Mouse (Mus musculus) left cerebral cortex, postnatal 36 days (tissue): ENCODE data around the gene Gm35549. TPM values are rescaled to one million over a fixed set of nuclear protein-coding genes. Genes with fewer than 3 reads are reported as not detected.

Experiments
- DNase-seq, 2 experiments: peaks; one replicate each; pipeline ENCODE4 v3.0.0; 2021 to 2022; ENCODE audit warnings: low spot score in 2 of 2, mixed read lengths in 1 of 2
- intact Hi-C: fragments of 180-260 bp; cut with DNase I; formaldehyde crosslinking; loops from one replicate; pipeline ENCODE4 v1.15.1; 2025
- total RNA-seq, 2 experiments: library from RNA; stranded (reverse); gene quantifications; 2 replicates each; pipeline ENCODE4 v1.2.3; 2021

The Gm35549 gene
- total RNA-seq, 2 experiments from 2014 or later, result not detected

DNA sequence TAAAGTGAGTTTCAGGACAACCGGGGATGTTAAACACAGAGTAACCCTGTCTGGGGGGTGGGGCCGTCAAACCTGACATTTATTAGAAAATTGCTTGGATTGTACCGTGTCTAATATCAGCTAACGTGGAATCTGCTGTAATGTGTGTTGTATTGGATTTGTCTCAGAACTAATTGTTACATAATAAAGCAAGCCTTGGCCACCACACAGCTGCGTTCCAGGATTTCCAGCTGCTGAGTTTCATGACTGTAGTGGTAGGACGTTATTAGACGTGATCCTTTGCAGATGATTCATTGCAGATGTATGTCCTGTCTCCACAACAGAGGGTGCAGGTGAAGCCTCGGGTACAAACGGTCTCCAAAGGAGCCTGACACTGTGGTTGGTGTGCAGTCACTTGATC lies 7.7 kb downstream of the Gm35549 start:
- DNase-seq, result no peak
- intact Hi-C loops, result no loop called here

DNA sequence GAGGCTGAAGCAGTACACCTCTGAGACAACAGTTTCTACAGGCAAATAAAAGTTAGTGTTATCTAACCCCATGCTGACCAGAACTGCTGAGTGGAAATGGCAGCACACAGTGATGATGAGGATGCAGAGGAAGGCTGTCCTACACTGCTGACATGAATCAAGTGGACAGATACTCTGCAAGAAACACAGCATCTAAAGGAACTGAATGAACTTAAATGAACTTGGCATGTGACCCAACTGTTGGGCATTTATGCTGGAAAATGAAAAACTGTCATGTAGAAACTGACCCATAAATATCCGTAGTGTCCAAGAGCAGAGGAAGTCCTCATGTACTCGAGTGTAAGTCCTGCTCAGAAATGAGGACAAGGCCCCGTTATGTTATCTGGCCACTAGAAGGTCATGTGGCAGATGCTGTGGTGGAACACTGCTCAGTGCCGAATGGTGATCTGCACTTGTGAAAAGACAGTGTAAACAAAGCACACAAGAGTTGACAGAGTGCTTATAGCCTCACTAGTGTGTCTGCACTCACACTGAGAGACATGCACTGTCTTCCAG lies 13.9 kb downstream of the Gm35549 start:
- intact Hi-C loops, result no loop called here
- DNase-seq, result no peak

DNA sequence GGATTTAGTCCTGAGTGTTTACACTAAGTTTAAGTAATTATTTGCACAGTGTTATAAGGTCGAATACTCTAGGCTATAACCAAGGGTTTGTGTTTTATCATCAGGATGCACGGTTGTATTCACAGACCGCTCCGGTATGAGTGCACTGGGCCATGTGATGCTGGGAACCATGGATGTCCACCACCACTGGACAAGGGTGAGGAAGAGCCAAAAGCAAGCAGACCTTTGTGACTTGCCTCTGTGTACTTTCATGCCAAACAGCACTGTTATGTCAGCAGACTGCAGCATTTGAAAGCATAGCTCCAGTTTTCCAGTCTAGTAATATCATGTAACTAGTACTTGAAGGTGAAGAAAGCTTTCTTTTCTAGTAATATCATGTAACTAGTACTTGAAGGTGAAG lies 17.1 kb downstream of the Gm35549 start:
- no peak for DNase-seq
- intact Hi-C loops, result no loop called here

DNA sequence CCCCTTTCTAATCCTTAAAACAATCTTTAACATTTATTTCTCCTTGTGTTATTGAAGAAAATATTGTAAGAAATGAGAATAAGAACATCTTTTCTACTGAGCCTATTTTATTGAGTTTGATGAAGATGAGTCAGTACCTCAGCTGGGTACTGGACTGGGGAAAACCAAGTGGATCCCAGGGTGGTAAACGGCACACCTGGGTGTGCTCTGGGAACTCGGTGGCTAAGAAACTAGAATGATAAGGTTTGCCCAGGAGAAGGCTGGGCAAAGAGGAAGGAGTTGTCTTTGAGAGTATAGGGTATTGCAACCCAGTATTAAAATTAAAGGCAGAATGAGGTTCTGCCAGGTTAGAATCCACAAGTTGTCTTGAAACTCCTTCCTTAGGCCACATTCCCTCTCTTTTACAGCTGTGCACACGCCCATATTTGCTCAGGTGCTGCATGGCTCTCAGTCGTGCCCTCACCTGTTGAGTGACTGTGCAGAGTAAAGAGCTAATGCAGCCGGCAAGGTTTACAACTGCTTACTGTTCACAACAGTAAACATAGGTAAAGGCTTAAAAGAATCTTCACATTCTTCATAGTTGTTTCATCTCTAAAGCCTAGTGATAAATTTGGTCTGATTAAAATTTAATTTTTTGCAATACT lies 20.3 kb downstream of the Gm35549 start:
- intact Hi-C loops, result no loop called here
- no peak for DNase-seq

DNA sequence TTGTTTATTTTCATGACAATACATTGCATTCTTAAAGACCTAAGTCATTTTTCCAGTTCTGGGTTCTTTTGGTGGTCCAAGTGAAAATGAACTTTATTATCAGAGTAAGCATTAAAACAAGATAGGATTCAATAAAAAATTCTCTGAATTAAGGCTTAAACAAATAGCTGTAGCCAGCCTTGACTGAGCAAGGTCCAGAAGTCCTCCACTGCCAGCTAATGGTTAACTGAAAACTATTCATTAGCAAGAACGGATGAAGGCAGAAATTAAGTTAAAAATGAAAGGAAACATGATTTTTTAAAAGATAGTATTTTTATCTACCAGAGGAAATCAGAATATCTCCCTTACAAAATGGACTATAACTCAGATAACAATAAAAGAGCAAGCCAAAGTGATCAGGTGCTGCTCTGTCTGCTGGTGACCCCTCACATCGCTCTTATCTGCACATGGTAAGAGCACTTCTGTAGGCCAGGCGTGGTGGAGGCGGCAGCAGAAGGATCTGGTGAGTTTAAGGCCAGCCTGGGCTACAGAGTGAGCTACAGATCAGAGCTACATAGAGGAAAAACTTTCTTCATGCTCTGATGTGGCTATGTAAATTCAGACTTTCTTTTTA lies 28.5 kb downstream of the Gm35549 start:
- DNase-seq, result no peak
- intact Hi-C loops, result loop anchor here (5.0 kb wide), 1 partner anchor 37 kb away; no protein-coding TSS in a partner anchor

DNA sequence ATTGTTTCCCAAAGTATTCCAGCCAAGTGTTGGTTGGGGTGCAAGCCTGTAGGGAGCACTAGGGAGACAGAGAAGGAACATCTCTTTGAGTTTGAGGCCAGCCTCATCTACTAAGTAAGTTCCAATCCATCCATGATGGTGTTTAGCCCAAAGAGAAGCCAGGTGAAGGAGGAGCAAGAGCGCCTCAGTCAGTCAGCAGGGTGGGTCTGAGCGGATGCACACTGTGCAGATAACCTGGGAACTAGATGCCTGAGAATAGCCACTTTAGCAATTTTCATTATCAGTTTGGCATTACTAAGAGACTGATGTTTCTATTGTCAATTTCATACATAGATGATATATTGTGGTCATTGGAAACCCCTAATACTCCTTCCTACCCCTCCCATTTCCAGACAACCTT lies 29.1 kb downstream of the Gm35549 start:
- intact Hi-C loops, result loop anchor here (5.0 kb wide), 1 partner anchor 38 kb away; no protein-coding TSS in a partner anchor
- no peak for DNase-seq

DNA sequence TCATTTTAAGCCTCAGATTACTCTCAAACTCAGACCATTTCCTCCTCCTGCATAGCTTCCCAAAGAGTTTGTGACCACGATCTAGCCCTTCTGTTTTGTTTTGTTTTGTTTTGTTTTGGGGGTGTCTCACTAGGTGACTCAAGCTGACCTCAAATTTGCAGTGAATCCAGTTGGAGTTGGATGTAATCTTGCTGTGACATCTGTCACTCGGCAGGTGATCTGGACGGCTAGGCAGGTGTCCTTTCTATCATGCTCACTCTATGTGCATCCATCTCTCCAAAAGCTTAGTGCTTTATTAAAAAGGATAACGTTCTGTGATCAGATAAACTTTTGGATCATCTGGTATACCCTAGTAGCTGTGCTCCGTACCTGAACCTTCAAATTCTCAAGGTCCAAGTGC lies 31.4 kb downstream of the Gm35549 start:
- intact Hi-C loops, result no loop called here
- DNase-seq, result no peak

DNA sequence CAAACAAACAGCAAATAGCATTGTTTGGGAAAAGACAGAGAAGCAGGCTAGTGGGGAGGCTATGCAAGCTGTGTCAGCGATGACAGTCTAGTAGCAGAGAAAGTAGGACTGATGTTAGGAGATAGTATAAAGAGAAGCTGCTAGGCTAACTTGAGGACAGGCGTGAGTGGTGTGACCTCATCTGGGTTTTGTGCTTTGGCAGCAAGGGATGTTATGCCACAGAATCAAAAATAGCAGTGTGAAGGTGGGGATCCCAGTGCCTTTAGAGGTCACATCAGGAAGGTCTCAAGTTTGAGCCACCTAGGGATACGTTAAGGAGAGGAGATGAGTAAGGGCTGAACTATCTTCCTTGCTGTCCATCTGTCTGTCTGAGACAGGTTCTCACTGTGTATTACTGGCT lies 33.6 kb downstream of the Gm35549 start:
- DNase-seq, result no peak
- intact Hi-C loops, result no loop called here

DNA sequence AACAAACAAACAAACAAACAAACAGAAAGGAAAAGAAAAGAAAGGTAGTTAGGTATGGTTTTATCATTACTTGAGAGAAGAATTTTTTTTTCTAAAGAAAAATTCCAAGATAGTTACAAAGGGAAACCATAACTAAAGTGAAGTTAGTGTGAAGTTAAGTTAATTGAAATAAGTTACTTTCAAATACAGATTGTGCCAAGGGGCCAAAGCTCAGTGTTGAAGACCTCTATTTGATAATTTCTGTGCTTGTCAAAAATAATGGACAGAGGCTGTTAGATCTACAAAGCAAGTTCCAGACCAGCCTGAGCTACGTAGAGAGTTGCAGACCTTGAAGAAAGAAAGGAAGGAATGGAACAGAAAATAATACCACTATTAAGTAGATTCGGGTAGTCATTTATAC lies 36.6 kb downstream of the Gm35549 start:
- no peak for DNase-seq
- intact Hi-C loops, result no loop called here

DNA sequence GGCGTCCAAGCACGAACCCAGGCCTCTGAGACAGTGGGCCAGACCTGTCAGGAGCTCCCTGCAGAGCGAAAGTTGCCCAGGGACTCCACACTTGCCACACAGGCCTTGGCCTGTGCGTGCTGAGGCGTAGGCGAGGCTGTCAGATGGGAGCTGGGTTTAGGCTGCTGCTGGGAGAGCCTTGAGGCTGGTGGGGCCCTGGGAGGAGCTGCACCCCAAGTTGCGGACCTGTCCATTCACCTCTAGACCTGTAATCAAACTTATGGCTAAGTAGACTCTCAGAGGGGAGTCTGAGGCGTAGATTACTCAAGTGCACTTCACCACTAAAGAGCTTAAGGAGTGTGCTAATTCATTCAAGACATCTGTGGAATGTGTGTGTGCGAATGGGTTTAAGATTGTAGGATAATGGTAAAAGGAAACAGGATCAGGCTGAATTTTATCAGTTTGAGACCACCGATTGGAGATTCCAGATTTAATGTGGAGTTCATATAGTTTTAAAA lies 37.9 kb downstream of the Gm35549 start:
- DNase-seq, result no peak
- intact Hi-C loops, result no loop called here

DNA sequence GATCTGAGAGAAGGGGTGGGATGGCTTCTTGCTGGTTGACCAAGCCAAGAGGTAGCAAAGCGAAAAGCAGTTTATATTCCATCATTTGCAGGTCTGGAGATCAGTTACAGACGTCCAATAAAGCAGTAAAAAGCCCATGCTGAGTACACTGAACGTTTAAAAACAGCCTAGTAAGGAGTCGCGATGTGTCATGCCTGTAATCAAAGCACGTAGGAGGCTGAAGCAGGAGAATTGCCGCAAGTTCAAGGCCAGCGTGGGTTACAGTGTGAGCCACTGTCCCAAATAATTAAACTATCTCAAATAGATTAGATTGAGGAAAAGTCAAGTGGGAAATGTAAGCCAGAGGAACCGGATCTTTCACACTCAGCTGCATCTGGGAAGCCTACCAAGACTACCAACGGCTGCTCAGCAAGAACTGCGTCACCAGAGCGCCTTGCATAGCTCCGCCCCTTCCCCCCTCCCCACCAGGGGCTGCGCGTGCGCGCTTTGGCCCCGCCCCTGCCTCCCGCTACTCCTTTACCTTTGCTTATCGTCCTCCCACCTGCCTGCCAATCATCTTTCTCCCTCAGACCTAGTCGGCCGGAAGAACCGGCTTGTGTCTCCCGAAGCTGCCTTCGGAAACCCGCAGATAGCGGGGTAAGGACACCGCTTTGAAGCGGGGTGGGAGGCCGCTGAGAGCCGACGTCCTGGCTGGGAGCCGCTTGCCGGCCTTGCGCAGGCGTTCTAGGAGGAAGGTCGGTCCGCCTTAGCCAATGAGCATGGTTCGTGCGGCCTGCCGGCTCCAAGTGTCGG lies 38.6 kb downstream of the Gm35549 start, which contains the start of gene Tcaim:
Tcaim (plus strand) TSS at position 487 of the 792 bp plus-strand sequence.
- intact Hi-C loops, result no loop called here
- peak; percentile 91 to 93 for DNase-seq

DNA sequence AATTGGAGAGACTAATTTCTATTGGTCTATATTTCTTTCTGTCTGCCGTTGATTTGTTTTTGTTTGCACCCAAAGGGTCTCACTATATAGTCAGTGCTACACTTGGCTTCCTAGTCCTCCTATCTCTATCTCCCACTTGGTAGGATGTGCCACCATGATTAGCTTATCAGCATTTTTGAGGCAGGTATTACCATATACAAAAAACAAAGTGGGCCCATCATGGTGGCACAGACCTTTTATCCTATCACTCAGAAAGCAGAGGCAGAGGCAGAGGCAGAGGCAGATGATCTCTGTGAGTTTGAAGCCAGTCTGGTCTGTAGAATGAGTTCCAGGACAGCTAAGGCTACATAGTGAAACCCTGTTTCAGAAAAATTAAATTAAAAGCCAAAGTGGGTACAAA lies 57.3 kb downstream of the Gm35549 start:
- intact Hi-C loops, result no loop called here
- DNase-seq, result no peak

DNA sequence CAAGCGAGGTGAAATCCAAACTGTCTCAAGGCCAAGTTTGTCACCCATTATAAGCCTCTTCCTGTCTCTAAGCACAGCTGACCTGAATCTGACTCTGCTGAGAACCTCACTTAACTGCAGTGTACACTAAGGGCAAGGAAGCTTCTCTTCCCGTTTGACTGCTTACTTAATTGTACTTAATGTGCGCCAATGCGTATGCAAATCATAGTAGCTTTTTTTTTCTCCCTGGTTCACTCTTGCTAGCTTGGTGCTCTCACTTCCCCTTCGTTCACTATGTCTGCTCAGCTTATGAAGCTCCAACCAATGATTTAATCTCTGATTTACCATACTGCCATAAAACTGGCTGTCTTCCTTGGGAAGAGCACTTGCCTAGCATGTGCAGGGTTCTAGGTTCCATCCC lies 58.6 kb downstream of the Gm35549 start:
- intact Hi-C loops, result no loop called here
- no peak for DNase-seq

Other genes starting within 250 kb of the Gm35549 start
- not detected for gene Topaz1, start 96.7 kb downstream of the Gm35549 start, total RNA-seq
- 10 to 100 TPM; 16.2 to 16.8 TPM for gene Tcaim, start 38.5 kb downstream of the Gm35549 start, total RNA-seq
- 100 to 1,000 TPM; 135 to 167 TPM for gene Zfp445, start 22.0 kb upstream of the Gm35549 start, total RNA-seq
- gene Zkscan7, start 41.6 kb upstream of the Gm35549 start, total RNA-seq, result 1 to 10 TPM; 3.5 to 5.5 TPM
- 1 to 10 TPM; 7.2 to 8.7 TPM for gene Zfp105, start 79.0 kb upstream of the Gm35549 start, total RNA-seq
- 10 to 100 TPM; 20.8 to 22.0 TPM for gene 1110059G10Rik, start 107.0 kb upstream of the Gm35549 start, total RNA-seq
- 1 to 10 TPM; 1.2 TPM for gene Kif15, start 107.0 kb upstream of the Gm35549 start, total RNA-seq
- 10 to 100 TPM; 29.0 to 32.3 TPM for gene Tmem42, start 177.3 kb upstream of the Gm35549 start, total RNA-seq
- 1 to 10 TPM in 1 of 2 experiments, under 1 TPM in 1; 0.54 to 2.9 TPM for gene Tgm4, start 190.7 kb upstream of the Gm35549 start, total RNA-seq